Mouse (Mus musculus): ENCODE results near the gene Rab5c.

The Rab5c gene

GRCm38 (mm10) chr11:100702081-100702851 is 35.7 kb downstream of the Rab5c start:
- DNase-seq (ENCODE audit: low read depth, low spot score) = no peak

- no peak for DNase-seq (ENCODE audit: low read depth, low spot score)
Measured at GRCm38 (mm10) chr11:100701301-100701700, 36.7 kb downstream of the Rab5c start.

- DNase-seq (ENCODE audit: low read depth, low spot score) = no peak
Measured at GRCm38 (mm10) chr11:100700710-100701109, 37.3 kb downstream of the Rab5c start.

GRCm38 (mm10) chr11:100697921-100698320 is 40.1 kb downstream of the Rab5c start:
- DNase-seq (ENCODE audit: low read depth, low spot score) = no peak

- DNase-seq (ENCODE audit: low read depth, low spot score) = no peak
Measured at GRCm38 (mm10) chr11:100694926-100695325, 43.1 kb downstream of the Rab5c start.

GRCm38 (mm10) chr11:100693154-100693553 is 44.9 kb downstream of the Rab5c start:
- no peak for DNase-seq (ENCODE audit: low read depth, low spot score)

- no peak for DNase-seq (ENCODE audit: low read depth, low spot score)
Measured at GRCm38 (mm10) chr11:100692164-100692616, 45.8 kb downstream of the Rab5c start, which contains the start of gene Zfp385c. Zfp385c (minus strand) TSS chr11:100692455.

DNA sequence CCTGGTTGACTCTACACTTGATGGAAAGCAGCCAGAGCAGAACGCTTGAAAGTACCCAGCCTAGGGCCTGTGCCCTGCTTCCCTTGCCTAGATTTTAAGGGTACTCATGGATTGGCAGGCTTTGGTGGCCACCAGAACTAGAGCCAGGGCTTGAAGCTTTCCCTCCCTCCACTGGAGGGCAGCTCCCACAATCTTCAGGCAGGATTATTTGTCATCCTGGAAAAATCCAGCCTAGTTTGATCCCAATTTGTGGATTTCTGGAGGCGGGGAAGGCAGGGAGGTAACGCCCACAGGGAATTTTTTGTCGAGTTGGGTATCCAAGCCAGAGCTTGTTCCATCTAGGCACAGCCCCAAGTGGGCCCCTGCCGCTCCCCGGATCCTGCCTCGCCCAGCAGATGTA is 47.6 kb downstream of the Rab5c start:
- no peak for DNase-seq (ENCODE audit: low read depth, low spot score)

DNA sequence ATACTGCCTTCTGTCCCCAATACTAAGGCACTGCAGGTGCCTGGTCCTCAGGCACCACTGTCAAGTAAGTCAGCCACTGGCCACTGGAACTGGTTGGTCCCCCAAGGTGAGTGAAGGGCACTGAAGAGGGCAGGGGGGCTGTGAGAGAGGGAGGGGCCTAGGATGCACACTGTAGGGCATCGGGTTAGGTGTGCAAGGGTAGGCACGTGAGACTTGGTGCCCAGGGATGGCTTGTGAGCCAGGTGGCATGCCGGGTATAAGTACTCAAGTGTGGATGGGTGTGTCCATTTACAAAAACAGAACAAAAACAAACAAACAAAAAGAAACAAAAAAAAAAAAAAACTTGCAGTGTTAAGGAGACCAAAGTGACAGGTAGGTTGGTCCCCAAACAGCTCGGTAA is 49.6 kb downstream of the Rab5c start:
- DNase-seq (ENCODE audit: low read depth, low spot score) = no peak

- DNase-seq (ENCODE audit: low read depth, low spot score) = no peak
Measured at GRCm38 (mm10) chr11:100687265-100687664, 50.8 kb downstream of the Rab5c start.

- DNase-seq (ENCODE audit: low read depth, low spot score) = no peak
Measured at GRCm38 (mm10) chr11:100685371-100685770, 52.6 kb downstream of the Rab5c start.

- no peak for DNase-seq (ENCODE audit: low read depth, low spot score)
Measured at GRCm38 (mm10) chr11:100684084-100684483, 53.9 kb downstream of the Rab5c start.

- DNase-seq (ENCODE audit: low read depth, low spot score) = no peak
Measured at GRCm38 (mm10) chr11:100682526-100682925, 55.5 kb downstream of the Rab5c start.

GRCm38 (mm10) chr11:100681826-100682225 is 56.2 kb downstream of the Rab5c start:
- no peak for DNase-seq (ENCODE audit: low read depth, low spot score)

DNA sequence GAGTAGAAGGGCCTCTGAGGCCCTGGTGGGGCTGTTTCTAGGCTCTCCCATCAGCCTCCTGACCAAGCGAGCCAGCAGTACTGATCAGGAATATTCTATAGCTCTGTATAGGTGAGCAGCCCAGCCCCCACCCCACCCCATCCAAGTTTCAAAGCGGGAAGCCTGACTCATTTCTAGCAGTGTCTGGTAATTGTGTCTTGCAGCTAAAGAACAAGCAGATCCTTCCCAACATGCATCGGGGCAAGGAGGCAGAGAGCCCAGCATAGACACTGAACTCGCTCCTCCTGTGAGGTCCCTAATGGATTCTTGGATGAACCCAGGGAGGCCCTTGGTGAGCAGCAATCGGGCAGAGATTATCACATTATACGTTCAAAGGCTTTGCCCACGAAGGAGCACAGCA is 60.2 kb downstream of the Rab5c start:
- DNase-seq (ENCODE audit: low read depth, low spot score) = no peak

- DNase-seq (ENCODE audit: low read depth, low spot score) = no peak
Measured at GRCm38 (mm10) chr11:100673169-100673568, 64.8 kb downstream of the Rab5c start.

DNA sequence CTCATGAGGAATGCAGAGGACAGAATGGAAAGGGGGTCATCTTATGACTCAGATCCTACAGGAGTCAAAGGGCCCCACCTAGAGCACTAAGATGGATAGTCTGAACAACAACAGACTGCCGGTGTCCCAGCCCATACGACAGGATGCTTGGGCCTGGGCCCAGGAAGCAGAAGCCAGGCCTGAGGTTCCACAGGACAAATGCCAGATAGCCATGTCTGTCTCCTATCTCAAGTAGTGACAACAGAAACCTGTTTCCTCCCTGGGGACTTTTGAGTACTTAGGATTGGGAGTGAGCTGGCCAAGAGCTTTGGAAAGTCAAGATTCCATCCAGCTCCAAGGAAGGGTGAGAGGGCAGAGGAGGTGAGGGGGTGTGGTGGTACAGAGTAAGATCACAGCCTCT is 66.1 kb downstream of the Rab5c start:
- DNase-seq (ENCODE audit: low read depth, low spot score) = no peak

GRCm38 (mm10) chr11:100671049-100671448 is 67.0 kb downstream of the Rab5c start:
- DNase-seq (ENCODE audit: low read depth, low spot score) = no peak

Data from telencephalon, adult 2 months (tissue).